Mouse (Mus musculus) limb, embryonic 14.5 days (tissue): ENCODE results near the gene Wdr74. TPM values are rescaled to one million over a fixed set of nuclear protein-coding genes. Genes with fewer than 3 reads are reported as not detected.
A peak's percentile ranks its signal among the peaks of the same experiment; 100 is the strongest.

ENCODE experiments used
- ATAC-seq: fragments of 200-750 bp; cut with Nextera tagmentation; 2 replicates; pipeline ENCODE4 v1.8.0; 2017; ENCODE audit warnings: low read depth, moderate number of reproducible peaks, moderate TSS enrichment; ENCODE audit not compliant: low FRiP score
- DNase-seq: peaks from one replicate; pipeline ENCODE4 v3.0.0-alpha.2; 2015; ENCODE audit warnings: low spot score
- H3K27ac ChIP-seq: fragments of 300-500 bp; sonication (generic); replicated peaks from 2 replicates; pipeline ENCODE4 v1.5.1; 2014; ENCODE audit warnings: low read depth, mild to moderate bottlenecking, low read length, moderate library complexity, mixed read lengths
- H3K27me3 ChIP-seq: fragments of 300-500 bp; sonication (generic); 2 replicates; pipeline ENCODE4 v1.6.1; 2014; ENCODE audit warnings: low read length, mixed read lengths; ENCODE audit not compliant: control insufficient read depth, insufficient read depth
- H3K36me3 ChIP-seq: fragments of 300-500 bp; sonication (generic); 2 replicates; pipeline ENCODE4 v1.6.1; 2014; ENCODE audit warnings: mild to moderate bottlenecking, low read length, moderate library complexity, mixed read lengths; ENCODE audit not compliant: control insufficient read depth, insufficient read depth
- H3K4me1 ChIP-seq: fragments of 300-500 bp; sonication (generic); 2 replicates; pipeline ENCODE4 v1.6.1; 2014; ENCODE audit warnings: antibody characterized with exemption, low read length, mixed read lengths; ENCODE audit not compliant: control insufficient read depth, insufficient read depth
- H3K4me2 ChIP-seq: fragments of 300-500 bp; sonication (generic); replicated peaks from 2 replicates; pipeline ENCODE4 v1.6.1; 2014; ENCODE audit warnings: low read depth, mild to moderate bottlenecking, low read length, moderate library complexity; ENCODE audit not compliant: severe bottlenecking
- H3K4me3 ChIP-seq: fragments of 300-500 bp; sonication (generic); replicated peaks from 2 replicates; pipeline ENCODE4 v1.5.1; 2014; ENCODE audit warnings: low read length
- H3K9ac ChIP-seq: fragments of 300-500 bp; sonication (generic); 2 replicates; pipeline ENCODE4 v1.6.1; 2014; ENCODE audit warnings: mild to moderate bottlenecking, low read depth, low read length, moderate library complexity; ENCODE audit not compliant: severe bottlenecking
- H3K9me3 ChIP-seq: fragments of 300-500 bp; sonication (generic); 2 replicates; pipeline ENCODE4 v1.6.1; 2016; ENCODE audit warnings: low read length; ENCODE audit not compliant: control insufficient read depth
- POLR2A ChIP-seq: fragments of 200-500 bp; IDR thresholded peaks from 2 replicates; pipeline ENCODE4 v1.8.0; 2012; ENCODE audit warnings: inconsistent platforms, mild to moderate bottlenecking, moderate library complexity, borderline replicate concordance; ENCODE audit not compliant: insufficient read depth, insufficient read length; ENCODE audit errors: extremely low read depth
- WGBS: fragments of 180-500 bp; shearing (Covaris S2); extraction: QIAGEN DNeasy Blood & Tissue Kit; methylation state at CpG from one replicate; pipeline ENCODE4 v1.1.7; 2014; 5-methylcytosine and 5-hydroxymethylcytosine counted together
- polyA plus RNA-seq, 2 experiments: library from polyadenylated mRNA; depleted of rRNA in 1 of 2; stranded (reverse) in 1 of 2; unstranded in 1 of 2; fragments of >200 nt; fragmentation: Nextera tagmentation in 1 of 2; extraction: Ambion mirVana in 1 of 2; gene quantifications; 2 replicates each; pipeline versions ENCODE4 v1.2.1 to v1.2.3; 2012 to 2014

Gene Wdr74
- polyA plus RNA-seq, 2 experiments = 66.6 to 87.2 TPM

- H3K36me3 ChIP-seq = peaks cover 47% of the 10 kb centered on the region
- DNase-seq (peak; percentile 97), ATAC-seq (peak; percentile 92)
- peak; percentile 80; the same call in 1 of the 2 replicates for TF ChIP-seq POLR2A
- H3K27ac ChIP-seq = peak within 1 kb of the TSS; percentile 99
- peak within 1 kb of the TSS; percentile 93 for H3K9ac ChIP-seq
- peaks cover 23% of the 10 kb centered on the region for H3K4me1 ChIP-seq
- peak within 1 kb of the TSS; percentile 98 for H3K4me2 ChIP-seq
- H3K9me3 ChIP-seq = no peaks in the 10 kb centered on the region
- H3K27me3 ChIP-seq = no peaks in the 10 kb centered on the region
- H3K4me3 ChIP-seq = peak within 1 kb of the TSS; percentile 56
- WGBS = under 1% methylated on average over 63 of the region's 68 CpGs
These were observed 38.6 kb downstream of the Wdr74 start, which contains the start of gene Tmem179b for GRCm38 (mm10) chr19:8774086-8774835. Tmem179b (minus strand) TSS chr19:8774467.

- peaks cover 45% of the 10 kb centered on the region for H3K36me3 ChIP-seq
- peak overlapping the region; percentile 93 for H3K9ac ChIP-seq
- DNase-seq (no peak), ATAC-seq (peak; percentile 17; the same call in 1 of the 2 replicates)
- H3K27me3 ChIP-seq = no peaks in the 10 kb centered on the region
- H3K4me3 ChIP-seq = peak overlapping the region; percentile 56
- WGBS = 5% methylated on average over 19 of the region's 20 CpGs
- H3K9me3 ChIP-seq = no peaks in the 10 kb centered on the region
- peak overlapping the region; percentile 98 for H3K4me2 ChIP-seq
- H3K27ac ChIP-seq = peak overlapping the region; percentile 99
- TF ChIP-seq POLR2A = no peak
- peaks cover 23% of the 10 kb centered on the region for H3K4me1 ChIP-seq
These were observed 39.4 kb downstream of the Wdr74 start for GRCm38 (mm10) chr19:8774951-8775421.

GRCm38 (mm10) chr19:8786008-8786781, 50.6 kb downstream of the Wdr74 start, which contains the start of gene Taf6l:
Taf6l (minus strand) TSS chr19:8786417.
- peak within 1 kb of the TSS; percentile 67 for H3K9ac ChIP-seq
- H3K4me3 ChIP-seq = peak within 1 kb of the TSS; percentile 76
- H3K9me3 ChIP-seq = no peaks in the 10 kb centered on the region
- H3K4me2 ChIP-seq = peak within 1 kb of the TSS; percentile 48
- H3K36me3 ChIP-seq = peaks cover 24% of the 10 kb centered on the region
- under 1% methylated on average over 32 of the region's 32 CpGs for WGBS
- H3K4me1 ChIP-seq = 0 out of 2 replicates have a peak, but pooled peaks cover 5% of the 10 kb centered on the region
- H3K27ac ChIP-seq = peak within 1 kb of the TSS; percentile 79
- no peaks in the 10 kb centered on the region for H3K27me3 ChIP-seq
- peak; percentile 97 for DNase-seq
- TF ChIP-seq POLR2A = peak; percentile 13; the same call in 1 of the 2 replicates
- ATAC-seq = peak; percentile 100

- no peaks in the 10 kb centered on the region for H3K27me3 ChIP-seq
- no peak overlapping the region for H3K27ac ChIP-seq
- no peak overlapping the region for H3K4me2 ChIP-seq
- ATAC-seq (no peak), DNase-seq (no peak)
- peaks cover 21% of the 10 kb centered on the region for H3K36me3 ChIP-seq
- 27% methylated on average over 3 of the region's 3 CpGs for WGBS
- H3K4me1 ChIP-seq = 0 out of 2 replicates have a peak, but pooled peaks cover 5% of the 10 kb centered on the region
- H3K9me3 ChIP-seq = no peaks in the 10 kb centered on the region
- H3K9ac ChIP-seq = no peak overlapping the region
- TF ChIP-seq POLR2A = no peak
- H3K4me3 ChIP-seq = no peak overlapping the region
These were observed 52.9 kb downstream of the Wdr74 start for GRCm38 (mm10) chr19:8788521-8788920.

- no peak overlapping the region for H3K9ac ChIP-seq
- H3K27me3 ChIP-seq = no peaks in the 10 kb centered on the region
- H3K27ac ChIP-seq = no peak overlapping the region
These were observed 53.5 kb downstream of the Wdr74 start for GRCm38 (mm10) chr19:8789171-8789570.

More at GRCm38 (mm10) chr19:8789171-8789570, 53.5 kb downstream of the Wdr74 start:
- Histone ChIP-seq H3K36me3 (peaks cover 23% of the 10 kb centered on the region), H3K9me3 (no peaks in the 10 kb centered on the region), H3K4me3 (no peak overlapping the region), H3K4me2 (no peak overlapping the region), H3K4me1 (0 out of 2 replicates have a peak, but pooled peaks cover 5% of the 10 kb centered on the region)
- DNase-seq = no peak
- ATAC-seq = no peak
- WGBS = 62% methylated on average over 1 of the region's 1 CpGs
- TF ChIP-seq POLR2A = no peak
